In genomic region chr5:143623356-143624295, GRCm38 (mm10) we compare ENCODE assay signal across 8 mouse cellular contexts. TPM values are rescaled to one million over a fixed set of nuclear protein-coding genes. Genes with fewer than 3 reads are reported as not detected.
DNase-seq lines count a peak whose midpoint lies in the region; ATAC-seq and TF ChIP-seq lines count a peak whose summit lies in the region.

No protein-coding gene starts in this region.

- DNase-seq in heart, postnatal 4 days: no peak
- peak; percentile 37 for DNase-seq in forebrain, postnatal 0 days
- no peak for DNase-seq in liver, embryonic 13.5 days
- DNase-seq in spleen, adult 12 weeks (ENCODE audit: low spot score): no peak

- H3K27me3 ChIP-seq in heart, embryonic 14.5 days (ENCODE audit: control insufficient read depth, insufficient read depth, low read length): no peaks in the 10 kb centered on the region
- no peaks in the 10 kb centered on the region for H3K27me3 ChIP-seq in forebrain, postnatal 0 days (ENCODE audit: insufficient read depth, low read length)
- no peaks in the 10 kb centered on the region for H3K27me3 ChIP-seq in liver, embryonic 13.5 days
- H3K27me3 ChIP-seq in stomach, embryonic 16.5 days (ENCODE audit: control insufficient read depth, insufficient read depth, low read length): no peaks in the 10 kb centered on the region

- no peaks in the 10 kb centered on the region for H3K36me3 ChIP-seq in heart, embryonic 14.5 days (ENCODE audit: control insufficient read depth, insufficient read depth, low read length)
- H3K36me3 ChIP-seq in forebrain, postnatal 0 days (ENCODE audit: insufficient read depth): no peaks in the 10 kb centered on the region
- H3K36me3 ChIP-seq in liver, embryonic 13.5 days: no peaks in the 10 kb centered on the region; the same call in 1 of the 2 replicates
- H3K36me3 ChIP-seq in stomach, embryonic 16.5 days (ENCODE audit: control insufficient read depth, insufficient read depth, low read length): no peaks in the 10 kb centered on the region

- H3K4me2 ChIP-seq in heart, embryonic 14.5 days (ENCODE audit: low read length): peak overlapping the region; percentile 74
- peak overlapping the region; percentile 72 for H3K4me2 ChIP-seq in forebrain, postnatal 0 days (ENCODE audit: low read depth)
- H3K4me2 ChIP-seq in liver, embryonic 13.5 days: peak overlapping the region; percentile 81
- H3K4me2 ChIP-seq in stomach, embryonic 16.5 days (ENCODE audit: low read depth, low read length): peak overlapping the region; percentile 64

- H3K9me3 ChIP-seq in heart, embryonic 14.5 days (ENCODE audit: control insufficient read depth, low read length): no peaks in the 10 kb centered on the region
- no peaks in the 10 kb centered on the region for H3K9me3 ChIP-seq in forebrain, postnatal 0 days (ENCODE audit: low read length)
- no peaks in the 10 kb centered on the region for H3K9me3 ChIP-seq in liver, embryonic 13.5 days (replicated peaks)
- no peaks in the 10 kb centered on the region for H3K9me3 ChIP-seq in stomach, embryonic 16.5 days (replicated peaks; ENCODE audit: control insufficient read depth, low read length)

- no peak for TF ChIP-seq POLR2A in bone marrow, adult 2 months (IDR thresholded peaks at IDR 0.05; ENCODE audit: borderline replicate concordance, control insufficient read depth, low read depth, low read length)

- peak overlapping the region; percentile 76 to 79 for H3K4me3 ChIP-seq in heart, embryonic 14.5 days (ENCODE audit: control insufficient read depth in 1 of 2, insufficient read depth in 1 of 2, low read depth in 1 of 2, low read length in 2 of 2)
- peak overlapping the region; percentile 52 for H3K4me3 ChIP-seq in bone marrow, adult 2 months (replicated peaks; ENCODE audit: control insufficient read depth, low read depth, low read length)
- peak overlapping the region; percentile 88 for H3K4me3 ChIP-seq in forebrain, postnatal 0 days (ENCODE audit: low read depth, low read length)
- H3K4me3 ChIP-seq in liver, embryonic 13.5 days (replicated peaks): peak overlapping the region; percentile 96
- H3K4me3 ChIP-seq in stomach, embryonic 16.5 days (replicated peaks; ENCODE audit: low read length): peak overlapping the region; percentile 77

- ATAC-seq in heart, embryonic 14.5 days (ENCODE audit: insufficient number of reproducible peaks, insufficient read depth, low FRiP score, low read depth): no peak
- ATAC-seq in forebrain, postnatal 0 days: no peak
- no peak for ATAC-seq in liver, embryonic 13.5 days (ENCODE audit: low read depth)
- ATAC-seq in stomach, embryonic 16.5 days (ENCODE audit: insufficient read depth, low FRiP score): no peak
- ATAC-seq in granulocyte monocyte progenitor cell, adult 5-6 weeks (replicated peaks; ENCODE audit: poor library complexity, severe bottlenecking): no peak

- H3K4me1 ChIP-seq in heart, embryonic 14.5 days (ENCODE audit: control insufficient read depth in 2 of 2, insufficient read depth in 2 of 2, low read length in 2 of 2): peaks cover 23 to 40% of the 10 kb centered on the region in 2 experiments
- H3K4me1 ChIP-seq in bone marrow, adult 2 months (ENCODE audit: control insufficient read depth, insufficient read depth, low read length): peaks cover 2% of the 10 kb centered on the region; the same call in 1 of the 2 replicates
- peaks cover 20% of the 10 kb centered on the region; the same call in 1 of the 2 replicates for H3K4me1 ChIP-seq in forebrain, postnatal 0 days (ENCODE audit: insufficient read depth)
- H3K4me1 ChIP-seq in liver, embryonic 13.5 days (replicated peaks): peaks cover 78% of the 10 kb centered on the region
- H3K4me1 ChIP-seq in stomach, embryonic 16.5 days (ENCODE audit: control insufficient read depth, insufficient read depth, low read length): peaks cover 34% of the 10 kb centered on the region

- no peak for TF ChIP-seq CTCF in bone marrow, adult 2 months (IDR thresholded peaks at IDR 0.05; ENCODE audit: control insufficient read depth, insufficient read depth, low read length)
- TF ChIP-seq CTCF in forebrain, postnatal 0 days (IDR thresholded peaks at IDR 0.05; ENCODE audit: low read depth): no peak

- H3K9ac ChIP-seq in heart, embryonic 14.5 days (ENCODE audit: low read length): peak overlapping the region; percentile 88
- H3K9ac ChIP-seq in forebrain, postnatal 0 days: peak overlapping the region; percentile 88
- peak overlapping the region; percentile 99 for H3K9ac ChIP-seq in liver, embryonic 13.5 days
- H3K9ac ChIP-seq in stomach, embryonic 16.5 days (ENCODE audit: low read length): peak overlapping the region; percentile 93

- peak overlapping the region; percentile 10 to 32; a peak in 2 of 4 replicates for H3K27ac ChIP-seq in heart, embryonic 14.5 days (replicated peaks in 1 of 2; ENCODE audit: control insufficient read depth in 1 of 2, insufficient read depth in 1 of 2, low read depth in 2 of 2, low read length in 2 of 2)
- H3K27ac ChIP-seq in bone marrow, adult 2 months (ENCODE audit: control insufficient read depth, insufficient read depth, low read depth, low read length, poor library complexity): peak overlapping the region; percentile 67
- 0 out of 2 replicates have a peak overlapping the region, but pooled peaks have one; percentile 29 for H3K27ac ChIP-seq in forebrain, postnatal 0 days (ENCODE audit: low read depth, low read length)
- H3K27ac ChIP-seq in liver, embryonic 13.5 days: peak overlapping the region; percentile 99
- peak overlapping the region; percentile 67 for H3K27ac ChIP-seq in stomach, embryonic 16.5 days (ENCODE audit: low read length)

- 55% methylated on average over 19 of the region's 19 CpGs for WGBS in heart, embryonic 14.5 days
- 22% methylated on average over 19 of the region's 19 CpGs for WGBS in bone marrow, adult 2 months
- 30% methylated on average over 19 of the region's 19 CpGs for WGBS in forebrain, postnatal 0 days
- WGBS in liver, embryonic 13.5 days (ENCODE audit: insufficient replicate concordance): 27% methylated on average over 19 of the region's 19 CpGs
- WGBS in stomach, embryonic 16.5 days: 32% methylated on average over 19 of the region's 19 CpGs

RNA-seq across cellular contexts. Expression of gene Cyth3, which starts 1.4 kb away (rescaled TPM):
- 49.2 and 56.2 TPM in 2 replicates for polyA plus RNA-seq in heart, embryonic 14.5 days (2014; fragmentation: Nextera tagmentation; extraction: Ambion mirVana)
- 100 to 1,000 TPM in 1 of 2 experiments, 10 to 100 TPM in 1; 95.3 to 102 TPM for total RNA-seq in heart, postnatal 4 days (2021)
- 19.7 and 20.4 TPM in 2 replicates for polyA plus RNA-seq in bone marrow, adult 2 months (2011; ENCODE audit: insufficient read depth, insufficient read length, low replicate concordance, missing spikeins)
- 63.4 and 72.4 TPM in 2 replicates for total RNA-seq in forebrain, postnatal 0 days (2014; rRNA removed)
- polyA plus RNA-seq in forebrain, postnatal 0 days (2015; fragmentation: Nextera tagmentation; extraction: Ambion mirVana): 42.5 and 44.3 TPM in 2 replicates
- 35.0 and 42.2 TPM in 2 replicates for polyA plus RNA-seq in liver, embryonic 13.5 days (2015; fragmentation: Nextera tagmentation; extraction: Ambion mirVana)
- 61.8 and 74.0 TPM in 2 replicates for polyA plus RNA-seq in stomach, embryonic 16.5 days (2015; fragmentation: Nextera tagmentation; extraction: Ambion mirVana)
- total RNA-seq in granulocyte monocyte progenitor cell, adult 5-6 weeks (2014; fragmentation: Nextera tagmentation): 3.7 and 3.8 TPM in 2 replicates
- total RNA-seq in granulocyte monocyte progenitor cell, adult 5-6 weeks (2017): 4.4 and 5.1 TPM in 2 replicates

Comparison
In these comparisons a context has a peak if more than half of its experiments do, and no peak if none do; other contexts are left out.
1. H3K27ac ChIP-seq: peak in every context shown above with its lines; median percentile 99 in liver, embryonic 13.5 days; 67 in bone marrow, adult 2 months; 67 in stomach, embryonic 16.5 days; 29 in forebrain, postnatal 0 days; 21 in heart, embryonic 14.5 days.